Mouse (Mus musculus) liver, postnatal 0 days (tissue): ENCODE measurements at regions not wholly inside any gene's neighbourhood (a gene's known extent, or its start where the extent isn't known, plus 50 kb on each side); places are given as distances from the start of the nearest gene placed in this dataset.

Experiments used
- CTCF ChIP-seq: sonication (generic); IDR thresholded peaks from 2 replicates; pipeline ENCODE4 v1.5.1; 2016; ENCODE audit warnings: antibody characterized with exemption, low read depth
- EP300 ChIP-seq: IDR thresholded peaks from 2 replicates; pipeline ENCODE4 v1.6.1; 2016; ENCODE audit warnings: antibody characterized with exemption, low read depth, mild to moderate bottlenecking

DNA sequence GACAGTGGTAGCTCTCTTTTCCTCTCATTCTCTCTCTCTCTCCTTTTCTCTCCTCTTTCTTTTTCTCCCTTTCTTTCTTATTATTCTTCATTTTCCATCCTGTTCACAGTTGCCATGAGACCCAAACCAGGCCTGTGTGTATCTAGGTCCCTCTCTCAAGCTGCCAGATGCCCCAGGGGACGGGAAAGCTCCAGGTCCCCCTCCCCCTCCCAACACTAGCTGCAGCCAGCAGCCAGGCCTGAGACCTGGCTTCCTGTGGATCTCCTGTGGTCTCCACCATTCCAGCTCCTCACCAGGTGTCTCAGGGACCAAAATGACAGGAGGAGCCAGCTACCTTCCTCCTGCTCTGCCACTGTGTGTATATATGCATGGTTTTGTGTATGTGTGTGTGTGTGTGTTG, 56.6 kb upstream of the Unc5a start:
- TF ChIP-seq CTCF (no peak), EP300 (no peak)
